Mouse (Mus musculus) right cerebral cortex, postnatal 4 days (tissue): ENCODE measurements at regions not wholly inside any gene's neighbourhood (a gene's known extent, or its start where the extent isn't known, plus 50 kb on each side); places are given as distances from the start of the nearest gene placed in this dataset.
A peak's percentile ranks its signal among the peaks of the same experiment; 100 is the strongest.

ENCODE experiments used
- DNase-seq: peaks from one replicate; pipeline ENCODE4 v3.0.0-alpha.2; 2022

- DNase-seq: no peak
Measured at GRCm38 (mm10) chr15:69365440-69365839, 2864.7 kb upstream of the Lrrc6 start.

- DNase-seq: no peak
Measured at GRCm38 (mm10) chr15:69350053-69350739, 2849.5 kb upstream of the Lrrc6 start.

GRCm38 (mm10) chr15:69346065-69346464, 2845.4 kb upstream of the Lrrc6 start:
- DNase-seq: no peak

- DNase-seq: no peak
Measured at GRCm38 (mm10) chr15:69342759-69343158, 2842.0 kb upstream of the Lrrc6 start.

GRCm38 (mm10) chr15:69336491-69336890, 2835.8 kb upstream of the Lrrc6 start:
- DNase-seq: no peak

- no peak for DNase-seq
Measured at GRCm38 (mm10) chr15:69326537-69326936, 2825.8 kb upstream of the Lrrc6 start.

- no peak for DNase-seq
Measured at GRCm38 (mm10) chr15:69303100-69303499, 2802.4 kb upstream of the Lrrc6 start.

- DNase-seq: no peak
Measured at GRCm38 (mm10) chr15:69291273-69291672, 2790.6 kb upstream of the Lrrc6 start.

GRCm38 (mm10) chr15:69275546-69276255, 2775.0 kb upstream of the Lrrc6 start:
- no peak for DNase-seq

- DNase-seq: peak; percentile 7
Measured at GRCm38 (mm10) chr15:69274225-69274766, 2773.6 kb upstream of the Lrrc6 start.

GRCm38 (mm10) chr15:69273518-69273917, 2772.8 kb upstream of the Lrrc6 start:
- DNase-seq: no peak

GRCm38 (mm10) chr15:69261940-69262339, 2761.2 kb upstream of the Lrrc6 start:
- DNase-seq: peak; percentile 7

GRCm38 (mm10) chr15:69257161-69257778, 2756.6 kb upstream of the Lrrc6 start:
- no peak for DNase-seq

- DNase-seq: no peak
Measured at GRCm38 (mm10) chr15:69253698-69254097, 2753.0 kb upstream of the Lrrc6 start.

- no peak for DNase-seq
Measured at GRCm38 (mm10) chr15:69252095-69252494, 2751.4 kb upstream of the Lrrc6 start.

- peak; percentile 81 for DNase-seq
Measured at GRCm38 (mm10) chr15:69246190-69246966, 2745.7 kb upstream of the Lrrc6 start.

- no peak for DNase-seq
Measured at GRCm38 (mm10) chr15:69235271-69235670, 2734.6 kb upstream of the Lrrc6 start.

- no peak for DNase-seq
Measured at GRCm38 (mm10) chr15:69224619-69225587, 2724.2 kb upstream of the Lrrc6 start.

- DNase-seq: no peak
Measured at GRCm38 (mm10) chr15:69223411-69223810, 2722.7 kb upstream of the Lrrc6 start.

GRCm38 (mm10) chr15:69222391-69222790, 2721.7 kb upstream of the Lrrc6 start:
- DNase-seq: no peak
